Mouse (Mus musculus): ENCODE data around the gene Lgals8.
"Not testable (repeated sequence)": the region's sequence is repeated elsewhere in the genome, so short reads cannot be mapped to it uniquely, and the experiment has no call there.

The Lgals8 gene

DNA sequence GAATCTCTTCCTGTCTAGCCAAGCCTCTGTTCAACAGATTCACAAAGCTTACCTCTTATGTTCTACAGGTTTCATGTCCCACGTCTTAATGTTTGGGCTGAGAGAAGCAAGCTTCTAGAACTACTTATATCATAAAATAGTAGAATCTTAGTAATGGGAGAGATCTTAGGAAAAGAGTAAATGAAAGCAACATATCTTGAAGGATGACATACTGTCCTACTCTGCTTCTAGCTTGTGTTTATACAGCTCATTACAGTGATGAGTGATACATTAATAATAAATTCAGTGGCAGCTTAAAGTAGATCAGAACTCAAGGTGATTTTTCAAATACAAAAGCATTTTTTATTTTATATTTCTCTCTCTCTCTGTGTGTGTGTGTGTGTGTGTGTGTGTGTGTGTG, at the start of gene Lgals8:
Gene Lgals8, minus strand, starts transcription at position 101 of the 400 bp plus-strand sequence.
- in situ Hi-C loops (cut with MseI, MboI): no loop called here

GRCm38 (mm10) chr13:12511189-12511965, 46.6 kb upstream of the Lgals8 start:
- in situ Hi-C loops (cut with MseI, MboI): no loop called here

GRCm38 (mm10) chr13:12510032-12510431, 45.3 kb upstream of the Lgals8 start:
- in situ Hi-C loops (cut with MseI, MboI): no loop called here

DNA sequence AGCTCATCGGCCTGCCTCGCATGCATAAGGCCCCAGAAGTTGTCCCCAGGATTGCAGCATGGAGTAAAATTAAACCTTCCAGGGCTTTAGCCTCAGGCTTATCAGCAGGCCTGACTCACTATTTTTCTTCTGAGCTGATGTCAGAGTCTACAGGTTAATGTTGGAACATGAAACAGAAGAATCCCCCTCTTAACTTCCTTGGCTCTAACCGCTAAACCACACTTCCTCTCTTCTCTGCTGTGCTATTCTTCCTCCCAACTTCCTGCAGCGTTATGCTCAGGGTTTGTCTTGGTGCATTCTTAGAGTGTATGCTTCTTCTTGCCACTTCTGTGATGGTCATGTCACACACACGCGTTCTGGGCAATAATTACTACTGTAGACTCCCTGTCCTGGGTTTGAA, 42.7 kb upstream of the Lgals8 start:
- in situ Hi-C loops (cut with MseI, MboI): no loop called here

DNA sequence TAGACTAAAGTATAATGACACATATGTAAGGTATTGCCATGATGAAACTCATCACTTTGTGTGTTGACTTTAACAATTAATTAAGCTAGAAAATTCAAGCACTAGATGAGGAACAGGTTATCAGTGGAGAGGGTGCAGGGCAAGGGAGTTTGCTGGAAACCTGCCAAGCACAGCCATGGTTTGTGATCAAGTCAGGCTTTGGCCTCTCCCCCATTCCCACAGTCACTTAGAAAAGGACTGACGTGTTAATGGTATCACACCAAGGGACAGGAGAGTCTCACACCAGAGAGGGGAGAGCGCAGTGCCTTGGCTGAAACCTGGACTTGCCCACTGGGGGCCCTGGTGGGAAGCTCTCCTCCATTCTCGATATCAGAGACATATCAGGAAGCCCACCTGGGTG, 40.6 kb upstream of the Lgals8 start:
- in situ Hi-C loops (cut with MseI, MboI): no loop called here

DNA sequence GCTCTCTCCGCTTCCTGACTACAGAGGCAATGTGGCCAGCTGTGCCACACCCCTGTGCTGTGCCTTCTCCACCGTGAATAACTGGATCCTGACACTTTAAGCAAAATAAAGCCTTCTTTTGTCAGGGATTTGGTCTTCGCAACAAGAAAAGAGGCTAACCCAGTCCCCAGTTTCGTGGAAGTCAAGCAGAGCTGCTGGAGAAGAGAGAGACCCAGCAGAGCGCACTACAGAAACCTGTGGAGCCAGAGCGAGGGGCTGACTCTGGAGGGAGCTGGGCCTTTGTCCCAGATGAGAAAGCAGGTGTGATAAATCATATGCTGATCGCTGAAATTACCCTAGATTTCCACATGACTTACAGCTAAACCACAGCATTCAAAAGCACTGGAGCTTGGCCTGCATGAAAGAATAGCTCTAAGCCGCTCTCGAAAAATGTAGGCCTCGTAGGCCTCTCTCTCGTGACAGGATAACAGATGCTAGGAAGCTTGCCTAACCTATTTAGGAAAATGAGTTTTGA, 38.6 kb upstream of the Lgals8 start:
- in situ Hi-C loops (cut with MseI, MboI): no loop called here

DNA sequence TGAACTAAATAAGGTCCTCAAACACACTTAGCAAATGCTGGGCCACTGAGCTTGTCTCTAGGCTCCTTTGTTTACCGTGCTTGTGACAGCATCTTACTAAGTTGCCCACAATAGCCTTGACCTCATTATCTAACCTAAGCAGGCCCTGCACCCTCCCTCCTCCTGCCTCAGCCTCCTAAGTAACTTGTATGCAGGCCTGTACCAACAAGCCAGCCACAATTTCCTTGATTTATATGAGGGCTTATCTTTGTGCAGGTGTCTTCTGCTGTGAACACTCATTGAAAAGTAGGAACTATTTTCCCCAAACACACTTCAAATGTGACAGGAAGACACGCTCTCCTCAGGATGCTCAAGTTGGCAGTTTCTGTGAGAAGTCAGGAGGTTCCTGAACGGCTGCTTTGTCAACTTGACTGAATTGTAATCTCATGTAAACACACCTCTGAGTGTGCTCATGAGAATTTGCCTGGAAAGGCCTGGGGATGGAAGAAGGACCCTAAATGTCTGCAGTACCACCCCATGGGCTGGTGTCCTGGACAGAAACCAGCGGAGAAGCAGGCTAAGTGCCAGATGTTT, 38.0 kb upstream of the Lgals8 start:
- in situ Hi-C loops (cut with MseI, MboI): no loop called here

DNA sequence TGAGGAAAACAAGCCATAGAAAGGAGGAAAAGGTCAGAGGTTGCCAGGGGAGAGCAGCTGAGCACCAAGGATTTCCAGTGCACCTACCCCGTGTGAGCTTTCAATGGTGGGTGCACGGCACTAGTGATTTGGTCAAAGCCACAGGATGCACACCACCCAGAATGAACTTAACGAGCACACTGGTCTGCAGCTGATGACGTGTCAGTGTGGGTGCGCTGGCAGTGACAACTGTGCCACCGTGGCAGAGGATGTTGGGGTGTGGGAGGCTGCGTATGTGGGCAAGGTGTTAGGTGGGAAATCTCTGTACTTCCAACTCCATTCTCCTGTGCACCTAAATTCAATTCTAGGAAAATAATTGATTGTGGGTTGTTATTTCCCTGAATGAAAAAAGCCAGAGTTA, 34.4 kb upstream of the Lgals8 start:
- in situ Hi-C loops (cut with MseI, MboI): loop anchor here in 1 of 2 experiments (25.0 kb wide), 2 partner anchors 188 to 863 kb away; no protein-coding TSS in a partner anchor

- in situ Hi-C loops (cut with MseI, MboI): loop anchor here in 1 of 2 experiments (25.0 kb wide), 2 partner anchors 189 to 864 kb away; no protein-coding TSS in a partner anchor
These were observed 33.1 kb upstream of the Lgals8 start for GRCm38 (mm10) chr13:12497809-12498208.

DNA sequence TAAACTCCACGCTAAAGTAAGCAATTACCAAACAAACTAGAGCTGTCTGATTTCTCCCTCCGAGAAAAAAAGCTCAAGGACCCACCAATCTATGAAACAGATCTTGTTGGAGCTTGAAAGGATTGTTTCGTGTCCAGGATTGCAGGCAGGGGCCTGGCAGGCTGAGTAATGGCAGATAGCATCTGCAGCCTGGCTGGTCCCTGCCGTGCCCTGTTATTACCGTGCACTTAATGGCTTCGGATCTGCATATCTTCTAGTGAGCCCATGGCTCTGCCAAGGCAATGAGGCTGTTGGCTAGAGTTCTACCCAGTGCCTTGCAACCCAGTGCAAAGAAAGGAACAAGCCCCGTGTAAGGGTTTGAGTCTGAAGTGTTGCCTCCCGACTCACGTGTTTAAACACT, 30.0 kb upstream of the Lgals8 start:
- in situ Hi-C loops (cut with MseI, MboI): loop anchor here in 1 of 2 experiments (25.0 kb wide), 2 partner anchors 193 to 868 kb away; no protein-coding TSS in a partner anchor

GRCm38 (mm10) chr13:12492515-12492914, 27.8 kb upstream of the Lgals8 start:
- in situ Hi-C loops (cut with MseI, MboI): loop anchor here in 1 of 2 experiments (25.0 kb wide), 2 partner anchors 195 to 870 kb away; no protein-coding TSS in a partner anchor

GRCm38 (mm10) chr13:12485640-12486039, 20.9 kb upstream of the Lgals8 start:
- in situ Hi-C loops (cut with MseI, MboI): loop anchor here in 1 of 2 experiments (25.0 kb wide), 2 partner anchors 202 to 877 kb away; no protein-coding TSS in a partner anchor

DNA sequence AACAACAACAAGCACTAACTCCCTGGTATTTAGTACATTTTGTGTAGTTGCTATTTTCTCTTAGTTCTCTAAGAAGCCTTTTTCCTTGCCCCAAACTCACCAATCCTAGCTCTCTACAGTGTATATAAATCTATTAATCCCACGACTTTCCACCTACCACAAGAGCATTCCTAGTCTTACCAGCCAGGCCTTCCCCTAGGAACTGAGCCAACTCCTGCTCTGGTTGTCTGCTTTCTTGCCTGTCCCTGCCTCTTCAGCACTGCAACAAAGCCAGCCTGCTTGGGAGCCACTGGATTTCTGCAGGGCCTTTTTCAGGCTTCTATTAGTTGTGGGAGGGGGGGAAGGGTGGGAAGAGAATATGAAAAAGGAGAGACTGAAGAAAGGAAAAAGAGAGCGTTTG, 20.5 kb upstream of the Lgals8 start:
- in situ Hi-C loops (cut with MseI, MboI): loop anchor here in 1 of 2 experiments (25.0 kb wide), 2 partner anchors 202 to 877 kb away; no protein-coding TSS in a partner anchor

- in situ Hi-C loops (cut with MseI, MboI): loop anchor here (10.0 to 25.0 kb wide), 3 partner anchors 55 to 882 kb away; no protein-coding TSS in a partner anchor
These were observed 15.1 kb upstream of the Lgals8 start for GRCm38 (mm10) chr13:12479802-12480201.

DNA sequence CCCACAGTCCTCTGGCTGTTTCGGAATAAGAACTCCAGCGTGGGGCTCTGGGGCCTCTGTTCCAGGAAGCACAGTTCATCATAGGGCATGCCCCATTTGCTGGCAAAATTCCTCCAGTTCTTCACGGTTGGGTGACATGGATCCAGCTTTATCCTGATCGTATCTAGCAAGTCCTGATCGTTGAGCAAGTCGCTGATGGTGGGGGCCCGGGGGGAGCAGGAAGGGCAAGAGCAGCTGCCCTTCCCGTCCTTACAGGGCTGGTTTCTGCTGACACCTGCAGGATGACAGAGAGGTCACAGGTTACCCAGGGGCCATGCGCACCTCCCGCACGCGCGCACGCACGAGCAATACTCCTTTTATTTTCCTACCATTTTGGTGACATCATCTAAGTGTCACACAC, 13.6 kb upstream of the Lgals8 start:
- in situ Hi-C loops (cut with MseI, MboI): loop anchor here (10.0 to 25.0 kb wide), 3 partner anchors 56 to 884 kb away; no protein-coding TSS in a partner anchor

DNA sequence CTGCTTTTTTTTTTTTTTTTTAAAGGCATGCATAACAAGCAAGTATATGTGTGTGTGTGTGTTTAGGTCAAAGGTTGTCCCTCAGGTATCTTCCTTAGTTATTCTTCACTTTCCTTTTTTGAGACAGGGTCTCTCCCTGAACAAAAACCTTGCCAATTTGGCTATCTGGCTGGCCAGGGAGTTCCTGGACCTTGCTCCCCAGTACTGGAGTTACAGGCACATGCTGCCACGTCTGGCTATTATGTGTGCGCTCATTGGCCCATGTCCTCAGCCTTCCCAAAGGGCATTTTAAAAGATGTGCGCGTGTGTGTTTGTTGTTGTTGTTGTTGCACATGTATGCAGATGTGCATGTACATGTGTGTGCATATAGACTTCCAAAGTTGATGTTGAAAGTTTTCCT, 12.1 kb upstream of the Lgals8 start:
- in situ Hi-C loops (cut with MseI, MboI): loop anchor here (10.0 to 25.0 kb wide), 3 partner anchors 58 to 885 kb away; no protein-coding TSS in a partner anchor

- in situ Hi-C loops (cut with MseI, MboI): loop anchor here (10.0 to 25.0 kb wide), 3 partner anchors 60 to 887 kb away; no protein-coding TSS in a partner anchor
These were observed 10.5 kb upstream of the Lgals8 start for GRCm38 (mm10) chr13:12475239-12475638.

DNA sequence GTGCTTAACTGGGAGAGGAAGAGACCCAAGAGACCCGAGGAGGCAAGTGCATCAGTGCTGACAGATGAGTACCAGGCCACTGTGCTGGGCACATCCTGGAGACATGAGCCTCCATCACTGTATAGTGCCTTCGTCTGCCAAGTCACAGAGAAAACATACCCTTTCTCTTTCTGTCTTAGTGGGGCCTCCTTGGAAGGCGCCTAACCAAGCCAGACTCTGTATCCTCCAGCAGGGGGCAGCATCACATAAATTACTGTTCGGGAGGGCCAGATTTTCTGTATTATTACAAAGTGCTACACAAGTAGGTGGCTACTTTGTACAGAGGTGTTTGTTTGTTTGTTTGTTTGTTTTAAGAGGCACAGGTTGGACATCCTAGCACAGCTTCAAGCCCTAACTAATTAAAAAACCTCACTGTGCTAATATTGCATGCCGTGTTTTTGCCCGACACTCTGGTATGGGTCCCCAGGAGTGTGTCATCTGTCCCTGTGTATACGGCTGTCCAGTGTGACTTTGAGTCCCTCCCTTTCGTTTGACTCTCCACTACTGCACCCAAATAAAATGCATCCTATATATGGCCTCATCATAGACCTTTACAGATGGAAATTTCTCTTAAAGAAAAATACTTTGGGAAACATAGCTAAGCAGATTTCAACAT, 9.1 kb upstream of the Lgals8 start:
- in situ Hi-C loops (cut with MseI, MboI): loop anchor here (10.0 kb wide), 1 partner anchor 61 kb away; no protein-coding TSS in a partner anchor

DNA sequence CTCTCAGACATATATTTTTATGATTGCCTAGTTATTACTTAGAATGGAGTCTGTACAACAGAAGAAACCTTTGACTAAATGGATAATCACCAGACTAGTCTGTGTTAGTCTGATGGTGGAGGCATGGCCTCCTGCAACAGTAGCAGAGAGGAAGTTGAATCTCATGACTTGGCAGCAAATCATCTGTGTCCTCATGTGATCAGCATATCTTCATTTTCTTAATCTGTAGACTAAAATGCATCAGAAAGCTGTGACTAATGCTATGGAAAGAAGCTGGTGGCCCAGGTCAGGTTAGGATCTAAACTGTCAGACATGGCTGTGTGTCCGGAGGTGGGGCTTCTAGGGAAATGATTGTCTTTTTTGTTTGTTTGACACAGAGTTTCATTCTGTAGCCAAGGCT, 3.7 kb upstream of the Lgals8 start:
- in situ Hi-C loops (cut with MseI, MboI): no loop called here

DNA sequence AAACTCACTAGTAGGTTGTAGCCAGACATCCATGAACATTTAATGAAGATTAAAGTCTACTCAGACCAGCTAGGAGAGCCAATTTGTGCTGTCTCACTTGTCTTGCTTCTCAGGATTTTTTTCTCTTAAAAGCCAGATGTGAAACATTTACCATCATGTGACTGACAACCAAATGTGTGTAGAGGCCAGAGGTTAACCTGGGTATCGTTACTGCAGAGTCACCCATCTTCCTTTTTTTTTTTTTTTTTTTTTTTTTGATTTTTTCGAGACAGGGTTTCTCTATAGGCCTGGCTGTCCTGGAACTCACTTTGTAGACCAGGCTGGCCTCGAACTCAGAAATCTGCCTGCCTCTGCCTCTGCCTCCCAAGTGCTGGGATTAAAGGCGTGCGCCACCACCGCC, 585 bp downstream of the Lgals8 start:
- in situ Hi-C loops (cut with MseI, MboI): not testable (repeated sequence)

DNA sequence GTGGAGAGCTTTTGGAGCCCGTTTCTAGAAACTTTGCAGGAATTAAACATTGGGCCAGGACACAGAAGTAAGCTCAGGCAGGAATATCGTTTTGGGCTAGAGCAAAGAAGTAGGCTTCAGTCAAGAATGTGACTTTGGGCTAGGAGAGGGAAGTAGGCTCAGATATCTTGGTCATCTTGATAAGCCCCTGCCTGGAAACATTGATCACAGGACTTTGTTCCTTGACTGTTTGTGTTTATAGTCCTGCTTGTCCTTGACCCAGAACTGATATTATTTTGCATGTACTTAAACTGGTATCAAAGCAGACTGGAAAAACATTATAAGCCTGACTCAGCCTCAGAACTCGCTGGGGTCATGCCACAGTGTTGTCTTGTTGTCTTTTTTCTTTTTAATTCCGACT, 2.1 kb downstream of the Lgals8 start:
- in situ Hi-C loops (cut with MseI, MboI): no loop called here

GRCm38 (mm10) chr13:12461730-12462119, 3.0 kb downstream of the Lgals8 start:
- in situ Hi-C loops (cut with MseI, MboI): no loop called here

All from mouse trophoblast stem cell (cell line).